Mouse (Mus musculus): ENCODE measurements around the gene Tiparp. TPM values are rescaled to one million over a fixed set of nuclear protein-coding genes. Genes with fewer than 3 reads are reported as not detected.

The Tiparp gene
- total and polyA plus RNA-seq, 3 experiments: 2.9 to 12.9 (median 11.1) TPM

GRCm38 (mm10) chr3:65525731-65526130 lies 2.5 kb upstream of the Tiparp start:
- Histone ChIP-seq H3K36me3 (ENCODE audit: control insufficient read depth, insufficient read depth, low read length) (peaks cover 2% of the 10 kb centered on the region; the same call in 1 of the 2 replicates), H3K4me1 (ENCODE audit: control insufficient read depth, insufficient read depth, low read length) (no peaks in the 10 kb centered on the region), H3K79me2 (replicated peaks; ENCODE audit: control insufficient read depth, insufficient read depth, low read length) (no peaks in the 10 kb centered on the region), H3K27ac (no peak overlapping the region), H3K27me3 (ENCODE audit: control insufficient read depth, insufficient read depth, low read length) (no peaks in the 10 kb centered on the region), H3K9ac (ENCODE audit: low read depth, low read length) (no peak overlapping the region), H3K4me3 (no peak overlapping the region)
- DNase-seq: no peak
- intact Hi-C loops (cut with DNase I): loop anchor here (5.0 to 10.0 kb wide), 4 partner anchors 83 to 1459 kb away; partner anchors contain the start of genes Rsrc1, Shox2 and Ssr3
- 78% methylated on average over 3 of the region's 3 CpGs for WGBS
- TF ChIP-seq POLR2A (IDR thresholded peaks at IDR 0.05; ENCODE audit: insufficient read depth, low read depth, low read length): no peak
- no peak for TF ChIP-seq EP300 (IDR thresholded peaks at IDR 0.05; ENCODE audit: insufficient read depth, low read depth, low read length)
- no peak for TF ChIP-seq CTCF (IDR thresholded peaks at IDR 0.05)

DNA sequence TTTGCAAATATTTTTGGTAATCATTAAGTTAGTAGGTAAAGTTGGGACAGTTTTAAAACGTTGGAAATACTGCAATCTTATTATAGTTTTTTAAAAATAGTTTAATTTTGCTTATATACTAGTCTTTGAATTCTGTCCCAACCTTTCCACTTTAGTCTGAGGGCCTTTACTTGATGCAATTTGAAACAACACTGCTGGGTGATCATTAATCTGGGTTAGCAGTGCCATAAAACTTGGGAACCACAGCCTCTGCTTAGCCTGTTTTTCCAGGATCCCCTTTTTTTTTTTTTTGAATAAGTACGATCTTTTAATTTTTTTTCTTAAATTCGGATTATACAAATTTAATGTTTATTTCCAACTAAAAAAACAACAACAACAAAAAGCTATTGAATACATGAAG lies 1.0 kb upstream of the Tiparp start:
- Histone ChIP-seq H3K79me2 (replicated peaks; ENCODE audit: control insufficient read depth, insufficient read depth, low read length) (no peaks in the 10 kb centered on the region), H3K9ac (ENCODE audit: low read depth, low read length) (no peak overlapping the region; the same call in 1 of the 2 replicates), H3K4me1 (ENCODE audit: control insufficient read depth, insufficient read depth, low read length) (no peaks in the 10 kb centered on the region), H3K4me3 (peak overlapping the region; percentile 86), H3K36me3 (ENCODE audit: control insufficient read depth, insufficient read depth, low read length) (peaks cover 5% of the 10 kb centered on the region), H3K27me3 (ENCODE audit: control insufficient read depth, insufficient read depth, low read length) (no peaks in the 10 kb centered on the region), H3K27ac (peak overlapping the region; percentile 89)
- no peak for DNase-seq
- WGBS: 27% methylated on average over 3 of the region's 3 CpGs
- no peak for TF ChIP-seq CTCF (IDR thresholded peaks at IDR 0.05)
- no peak for TF ChIP-seq EP300 (IDR thresholded peaks at IDR 0.05; ENCODE audit: insufficient read depth, low read depth, low read length)
- no peak for TF ChIP-seq POLR2A (IDR thresholded peaks at IDR 0.05; ENCODE audit: insufficient read depth, low read depth, low read length)
- intact Hi-C loops (cut with DNase I): loop anchor here (5.0 to 10.0 kb wide), 4 partner anchors 85 to 1458 kb away; partner anchors contain the start of genes Rsrc1, Shox2 and Ssr3

DNA sequence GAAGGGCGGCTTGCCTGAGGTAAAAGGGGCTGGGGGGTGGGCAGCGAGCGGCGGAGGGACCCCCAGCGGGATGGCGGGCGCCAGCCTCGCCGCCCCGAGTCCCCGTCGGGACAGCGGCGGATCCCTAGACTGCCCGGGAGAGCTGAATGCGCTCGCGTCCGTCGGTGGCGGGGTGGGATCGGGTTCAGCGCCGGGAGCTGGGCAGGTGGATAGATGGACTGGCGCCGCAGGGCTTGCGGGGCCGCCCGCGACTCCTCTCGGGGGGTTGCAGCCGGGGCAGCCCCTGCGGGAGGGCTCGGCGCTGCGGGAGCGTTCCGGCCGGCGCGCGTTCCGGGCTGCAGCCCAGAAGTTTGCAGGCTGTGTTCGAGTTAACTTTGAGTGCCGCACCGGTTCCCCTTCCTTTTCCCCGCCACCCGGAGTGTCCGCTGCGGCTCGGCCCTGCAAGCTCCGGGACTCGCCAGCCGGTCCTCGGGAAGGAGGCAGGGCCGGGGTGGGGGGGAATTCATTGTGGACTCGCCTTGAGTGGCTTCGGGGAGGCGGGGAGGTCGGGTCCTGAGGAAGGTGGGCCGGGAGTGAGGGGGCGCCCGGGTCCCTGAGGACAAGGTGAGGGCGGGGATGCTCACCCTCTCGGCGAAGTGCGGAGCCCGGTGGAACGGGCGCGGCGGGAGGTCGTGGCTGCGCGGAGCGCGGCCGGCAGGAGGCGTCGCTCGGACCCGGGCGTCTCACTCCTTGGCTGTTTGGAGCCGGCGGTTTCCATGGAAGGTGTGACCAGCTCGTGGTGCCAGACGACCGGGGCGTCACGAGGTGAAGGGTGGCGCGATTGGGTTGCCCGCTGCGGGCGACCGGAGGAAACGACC lies 632 bp downstream of the Tiparp start:
- Histone ChIP-seq H3K79me2 (replicated peaks; ENCODE audit: control insufficient read depth, insufficient read depth, low read length) (no peaks in the 10 kb centered on the region; the same call in none of the 2 replicates), H3K27me3 (ENCODE audit: control insufficient read depth, insufficient read depth, low read length) (no peaks in the 10 kb centered on the region), H3K9ac (ENCODE audit: low read depth, low read length) (peak overlapping the region; percentile 83), H3K36me3 (ENCODE audit: control insufficient read depth, insufficient read depth, low read length) (peaks cover 12% of the 10 kb centered on the region), H3K4me1 (ENCODE audit: control insufficient read depth, insufficient read depth, low read length) (no peaks in the 10 kb centered on the region; the same call in 1 of the 2 replicates), H3K4me3 (peak overlapping the region; percentile 86), H3K27ac (peak overlapping the region; percentile 89)
- DNase-seq: peak; percentile 79 to 80
- intact Hi-C loops (cut with DNase I): loop anchor here (1.0 to 10.0 kb wide), 7 partner anchors 87 to 1456 kb away; partner anchors contain the start of genes Rsrc1, Shox2 and Ssr3
- TF ChIP-seq POLR2A (IDR thresholded peaks at IDR 0.05; ENCODE audit: insufficient read depth, low read depth, low read length) (no peak), EP300 (IDR thresholded peaks at IDR 0.05; ENCODE audit: insufficient read depth, low read depth, low read length) (no peak), CTCF (IDR thresholded peaks at IDR 0.05) (peak; percentile 75)
- WGBS: under 1% methylated on average over 95 of the region's 97 CpGs

DNA sequence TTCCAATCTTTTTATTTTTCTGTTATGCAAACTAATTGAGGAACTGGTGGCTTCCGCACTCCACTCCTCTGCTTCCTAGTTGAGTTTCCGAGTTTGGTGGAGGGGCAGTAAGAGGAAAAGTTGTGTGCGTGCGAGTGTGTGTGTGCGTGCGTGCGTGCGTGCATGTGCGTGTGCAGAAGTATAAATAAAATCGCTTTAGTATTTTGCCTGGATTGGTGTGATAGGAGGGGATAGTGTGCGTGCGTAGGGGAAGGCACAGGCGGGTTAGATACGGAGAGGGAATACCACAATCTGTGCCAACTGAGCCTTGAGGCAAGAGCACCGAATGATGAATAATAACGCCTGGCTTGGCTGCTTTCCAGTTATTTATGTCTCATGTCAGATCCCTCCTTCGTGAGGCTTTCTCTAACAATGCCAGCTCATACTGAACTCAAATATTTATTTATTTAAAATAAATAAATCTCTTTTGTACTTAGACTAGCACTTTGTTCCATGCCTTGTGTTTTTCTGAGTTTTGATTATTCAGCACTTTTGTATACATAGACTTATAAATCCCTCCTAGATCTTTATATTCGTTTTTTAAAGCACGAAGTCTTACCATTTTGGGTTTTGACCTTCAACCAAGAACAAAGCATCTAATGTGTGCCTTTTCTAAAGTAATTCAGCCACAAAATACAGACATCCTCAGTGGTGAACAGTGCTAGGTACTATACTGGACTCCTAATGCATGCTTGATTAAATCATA lies 1.4 kb downstream of the Tiparp start:
- H3K36me3 ChIP-seq (ENCODE audit: control insufficient read depth, insufficient read depth, low read length): peaks cover 17% of the 10 kb centered on the region
- intact Hi-C loops (cut with DNase I): loop anchor here (1.0 to 10.0 kb wide), 6 partner anchors 87 to 1455 kb away; partner anchors contain the start of genes Rsrc1, Shox2 and Ssr3
- no peak for TF ChIP-seq POLR2A (IDR thresholded peaks at IDR 0.05; ENCODE audit: insufficient read depth, low read depth, low read length)
- TF ChIP-seq EP300 (IDR thresholded peaks at IDR 0.05; ENCODE audit: insufficient read depth, low read depth, low read length): no peak
- no peak; the same call in 1 of the 2 replicates for TF ChIP-seq CTCF (IDR thresholded peaks at IDR 0.05)
- H3K79me2 ChIP-seq (replicated peaks; ENCODE audit: control insufficient read depth, insufficient read depth, low read length): no peaks in the 10 kb centered on the region; the same call in none of the 2 replicates
- 2% methylated on average over 19 of the region's 19 CpGs for WGBS
- H3K9ac ChIP-seq (ENCODE audit: low read depth, low read length): peak overlapping the region; percentile 83
- peak overlapping the region; percentile 86 for H3K4me3 ChIP-seq
- H3K27me3 ChIP-seq (ENCODE audit: control insufficient read depth, insufficient read depth, low read length): no peaks in the 10 kb centered on the region
- H3K4me1 ChIP-seq (ENCODE audit: control insufficient read depth, insufficient read depth, low read length): no peaks in the 10 kb centered on the region; the same call in none of the 2 replicates
- H3K27ac ChIP-seq: peak overlapping the region; percentile 89
- DNase-seq: no peak

GRCm38 (mm10) chr3:65533014-65533413 lies 4.8 kb downstream of the Tiparp start:
- Histone ChIP-seq H3K27ac (no peak overlapping the region), H3K27me3 (ENCODE audit: control insufficient read depth, insufficient read depth, low read length) (no peaks in the 10 kb centered on the region), H3K9ac (ENCODE audit: low read depth, low read length) (no peak overlapping the region), H3K4me3 (no peak overlapping the region), H3K36me3 (ENCODE audit: control insufficient read depth, insufficient read depth, low read length) (peaks cover 26% of the 10 kb centered on the region), H3K79me2 (replicated peaks; ENCODE audit: control insufficient read depth, insufficient read depth, low read length) (no peaks in the 10 kb centered on the region; the same call in none of the 2 replicates), H3K4me1 (ENCODE audit: control insufficient read depth, insufficient read depth, low read length) (peaks cover 2% of the 10 kb centered on the region)
- no peak for TF ChIP-seq CTCF (IDR thresholded peaks at IDR 0.05)
- intact Hi-C loops (cut with DNase I): no loop called here
- DNase-seq: no peak
- WGBS: 72% methylated on average over 2 of the region's 2 CpGs

All from heart, adult 2 months (tissue).